Mouse (Mus musculus) liver, embryonic 13.5 days (tissue): Measurements from ENCODE around the gene Il17f. TPM values are rescaled to one million over a fixed set of nuclear protein-coding genes. Genes with fewer than 3 reads are reported as not detected.

Experiments
- ATAC-seq: fragments of 200-750 bp; cut with Nextera tagmentation; 2 replicates; pipeline ENCODE4 v1.8.0; 2017; ENCODE audit warnings: low read depth, mild to moderate bottlenecking, moderate number of reproducible peaks, moderate library complexity
- DNase-seq: peaks from one replicate; pipeline ENCODE4 v3.0.0; 2022
- H3K27ac ChIP-seq: fragments of 300-500 bp; sonication (generic); 2 replicates; pipeline ENCODE4 v1.5.1; 2015; ENCODE audit warnings: moderate library complexity, mild to moderate bottlenecking, inconsistent platforms
- H3K27me3 ChIP-seq: fragments of 300-500 bp; sonication (generic); 2 replicates; pipeline ENCODE4 v1.6.1; 2015; ENCODE audit warnings: mild to moderate bottlenecking, inconsistent platforms
- H3K36me3 ChIP-seq: fragments of 300-500 bp; sonication (generic); 2 replicates; pipeline ENCODE4 v1.6.1; 2015; ENCODE audit warnings: mild to moderate bottlenecking, inconsistent platforms
- H3K4me1 ChIP-seq: fragments of 300-500 bp; sonication (generic); replicated peaks from 2 replicates; pipeline ENCODE4 v1.6.1; 2015; ENCODE audit warnings: inconsistent platforms
- H3K4me2 ChIP-seq: fragments of 300-500 bp; sonication (generic); 2 replicates; pipeline ENCODE4 v1.6.1; 2015; ENCODE audit warnings: inconsistent platforms, mild to moderate bottlenecking, moderate library complexity
- H3K4me3 ChIP-seq: fragments of 300-500 bp; sonication (generic); replicated peaks from 2 replicates; pipeline ENCODE4 v1.5.1; 2015; ENCODE audit warnings: mild to moderate bottlenecking, inconsistent platforms
- H3K9ac ChIP-seq: fragments of 300-500 bp; sonication (generic); 2 replicates; pipeline ENCODE4 v1.6.1; 2015; ENCODE audit warnings: mild to moderate bottlenecking, inconsistent platforms
- H3K9me3 ChIP-seq: fragments of 300-500 bp; sonication (generic); replicated peaks from 2 replicates; pipeline ENCODE4 v1.6.1; 2016; ENCODE audit warnings: inconsistent platforms
- WGBS: fragments of 180-500 bp; shearing (Covaris S2); methylation state at CpG from one replicate; pipeline ENCODE4 v1.1.7; 2015; ENCODE audit not compliant: insufficient replicate concordance; 5-methylcytosine and 5-hydroxymethylcytosine counted together
- polyA plus RNA-seq: library from polyadenylated mRNA; unstranded; fragments of >200 nt; fragmentation: Nextera tagmentation; extraction: Ambion mirVana; gene quantifications from 2 replicates; pipeline ENCODE4 v1.2.1, GENCODE M21; 2015

Il17f gene
- polyA plus RNA-seq, 1 experiment from 2014 or later, result not detected

DNA sequence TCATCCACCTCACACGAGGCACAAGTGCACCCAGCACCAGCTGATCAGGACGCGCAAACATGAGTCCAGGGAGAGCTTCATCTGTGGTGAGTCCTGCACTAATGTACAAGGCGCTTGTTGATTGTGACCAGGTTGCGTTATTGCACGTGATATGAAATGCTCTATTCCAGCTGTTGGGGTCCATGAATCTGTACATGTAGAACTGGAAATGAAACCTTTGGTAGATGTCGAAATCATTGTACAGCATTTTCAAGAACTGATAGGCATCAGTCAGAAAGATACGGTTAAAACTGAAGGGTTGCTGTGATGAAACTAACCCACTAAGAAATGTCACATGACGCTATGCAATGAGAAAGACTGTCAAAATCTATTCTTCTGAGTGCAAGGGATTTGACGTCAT is 59.5 kb downstream of the Il17f start, which contains the start of gene Il17a:
Gene Il17a (plus strand): TSS at position 3 of the 400 bp plus-strand sequence.
- Histone ChIP-seq H3K4me1 (no peaks in the 10 kb centered on the region), H3K9me3 (no peaks in the 10 kb centered on the region)
- no peak for DNase-seq

More for the DNA sequence above, 59.5 kb downstream of the Il17f start, which contains the start of gene Il17a:
- Histone ChIP-seq H3K9ac (no peak within 1 kb of the TSS), H3K4me3 (no peak within 1 kb of the TSS), H3K27me3 (no peaks in the 10 kb centered on the region), H3K27ac (no peak within 1 kb of the TSS), H3K36me3 (no peaks in the 10 kb centered on the region), H3K4me2 (no peak within 1 kb of the TSS)
- 75% methylated on average over 10 of the region's 10 CpGs for WGBS
- ATAC-seq, result no peak

Other genes with a start within 250 kb of the Il17f start
- gene Pkhd1, start 172.6 kb downstream of the Il17f start, polyA plus RNA-seq, result 0.10 and 0.12 TPM in 2 replicates
- gene Il17a, start 59.7 kb downstream of the Il17f start, polyA plus RNA-seq, result not detected in 2 replicates
- gene Mcm3, start 29.7 kb upstream of the Il17f start, polyA plus RNA-seq, result 180 and 199 TPM in 2 replicates
- 0.44 and 0.48 TPM in 2 replicates for gene Paqr8, start 100.0 kb upstream of the Il17f start, polyA plus RNA-seq
- gene Efhc1, start 161.0 kb upstream of the Il17f start, polyA plus RNA-seq, result 0.41 and 0.45 TPM in 2 replicates